Mouse (Mus musculus): ENCODE measurements around the gene Hapln1. TPM values are rescaled to one million over a fixed set of nuclear protein-coding genes. Genes with fewer than 3 reads are reported as not detected.

Hapln1 gene
- polyA plus RNA-seq, 1 experiment from 2014 or later: 2.8 TPM

DNA sequence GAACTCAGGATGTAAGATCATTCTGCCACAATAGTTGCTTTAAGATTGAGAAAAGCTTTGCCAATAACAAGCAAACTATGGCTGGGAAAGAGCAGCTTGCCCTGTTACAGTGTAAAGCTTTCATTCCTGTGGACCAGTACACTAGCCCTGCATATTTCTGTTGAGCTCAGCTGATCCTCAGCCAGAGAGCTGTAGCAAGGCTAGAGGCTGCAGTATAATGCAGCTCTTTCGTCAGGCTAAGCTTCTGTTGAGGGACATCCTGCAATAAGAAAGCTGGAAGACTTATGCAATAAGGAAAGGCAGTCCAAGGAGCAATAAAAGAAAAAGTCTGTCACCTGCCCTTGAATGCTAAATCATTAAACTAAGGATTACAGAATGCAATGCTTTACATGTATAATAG is 45.5 kb downstream of the Hapln1 start:
- 43% methylated on average over 1 of the region's 1 CpGs for WGBS
- H3K9ac ChIP-seq (ENCODE audit: low read depth, low read length): no peak overlapping the region
- no peak for ATAC-seq (replicated peaks; ENCODE audit: low FRiP score, low read depth)
- no peaks in the 10 kb centered on the region for H3K4me1 ChIP-seq (replicated peaks; ENCODE audit: insufficient read depth, low read length)
- H3K4me2 ChIP-seq (ENCODE audit: low read length): peak overlapping the region; percentile 11
- H3K9me3 ChIP-seq (replicated peaks; ENCODE audit: low read length): no peaks in the 10 kb centered on the region
- no peak for TF ChIP-seq CTCF (IDR thresholded peaks at IDR 0.05; ENCODE audit: low read depth)
- DNase-seq (ENCODE audit: low spot score): peak; percentile 59
- H3K27ac ChIP-seq: no peak overlapping the region
- H3K4me3 ChIP-seq (replicated peaks; ENCODE audit: low read depth, low read length): no peak overlapping the region
- no peaks in the 10 kb centered on the region for H3K36me3 ChIP-seq (ENCODE audit: insufficient read depth, low read length)
- no peaks in the 10 kb centered on the region for H3K27me3 ChIP-seq (ENCODE audit: insufficient read depth, low read length)

DNA sequence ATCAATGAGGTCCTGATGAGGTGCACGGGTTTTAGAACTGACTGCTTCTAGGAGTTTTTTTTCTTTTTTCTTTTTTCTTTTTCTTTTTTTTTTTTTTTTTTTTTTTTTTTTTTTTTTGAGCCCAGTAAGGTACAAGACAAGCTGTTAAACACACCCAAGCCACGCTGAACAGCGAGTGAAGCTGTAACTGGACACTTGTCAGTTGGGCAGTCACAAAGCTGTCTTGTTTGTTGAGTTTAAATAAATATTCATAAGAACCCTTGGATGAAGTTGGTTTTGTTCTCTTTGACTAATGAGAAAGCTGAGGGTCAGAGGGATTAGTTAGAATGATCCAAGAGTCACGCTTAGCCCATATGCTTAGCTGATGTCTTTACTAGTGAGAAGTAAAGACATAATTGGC is 55.5 kb downstream of the Hapln1 start:
- H3K4me3 ChIP-seq (replicated peaks; ENCODE audit: low read depth, low read length): no peak overlapping the region
- H3K9ac ChIP-seq (ENCODE audit: low read depth, low read length): no peak overlapping the region
- no peaks in the 10 kb centered on the region for H3K36me3 ChIP-seq (ENCODE audit: insufficient read depth, low read length)
- no peak for ATAC-seq (replicated peaks; ENCODE audit: low FRiP score, low read depth)
- H3K4me2 ChIP-seq (ENCODE audit: low read length): no peak overlapping the region
- no peak for DNase-seq (ENCODE audit: low spot score)
- WGBS: 80% methylated on average over 4 of the region's 4 CpGs
- no peak overlapping the region for H3K27ac ChIP-seq
- no peaks in the 10 kb centered on the region for H3K9me3 ChIP-seq (replicated peaks; ENCODE audit: low read length)
- no peak for TF ChIP-seq CTCF (IDR thresholded peaks at IDR 0.05; ENCODE audit: low read depth)
- no peaks in the 10 kb centered on the region for H3K27me3 ChIP-seq (ENCODE audit: insufficient read depth, low read length)
- H3K4me1 ChIP-seq (replicated peaks; ENCODE audit: insufficient read depth, low read length): no peaks in the 10 kb centered on the region

DNA sequence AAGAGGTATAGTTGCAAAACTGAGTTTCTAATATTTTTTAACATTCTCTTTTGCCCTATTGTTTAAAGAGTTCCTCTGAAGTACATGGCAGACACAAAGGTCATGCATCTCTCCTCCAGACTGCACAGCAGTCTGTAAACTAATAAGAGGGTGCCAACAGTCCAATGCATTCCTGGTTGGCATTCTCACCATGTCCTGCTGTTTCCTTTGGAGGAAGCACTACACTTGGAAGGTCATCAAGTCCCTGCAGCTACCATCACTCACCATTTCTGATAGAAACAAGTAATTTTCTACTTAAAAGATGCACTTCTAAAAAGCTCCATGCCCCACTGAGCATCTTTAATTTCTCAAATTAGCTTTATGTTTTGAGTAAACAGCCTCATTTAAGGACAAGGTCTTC is 57.8 kb downstream of the Hapln1 start:
- no peak overlapping the region for H3K9ac ChIP-seq (ENCODE audit: low read depth, low read length)
- no peaks in the 10 kb centered on the region for H3K9me3 ChIP-seq (replicated peaks; ENCODE audit: low read length)
- H3K4me2 ChIP-seq (ENCODE audit: low read length): no peak overlapping the region
- H3K27ac ChIP-seq: no peak overlapping the region
- no peak overlapping the region for H3K4me3 ChIP-seq (replicated peaks; ENCODE audit: low read depth, low read length)
- H3K27me3 ChIP-seq (ENCODE audit: insufficient read depth, low read length): no peaks in the 10 kb centered on the region
- H3K4me1 ChIP-seq (replicated peaks; ENCODE audit: insufficient read depth, low read length): no peaks in the 10 kb centered on the region
- DNase-seq (ENCODE audit: low spot score) (no peak), ATAC-seq (replicated peaks; ENCODE audit: low FRiP score, low read depth) (no peak)
- no peaks in the 10 kb centered on the region for H3K36me3 ChIP-seq (ENCODE audit: insufficient read depth, low read length)
- TF ChIP-seq CTCF (IDR thresholded peaks at IDR 0.05; ENCODE audit: low read depth): no peak

DNA sequence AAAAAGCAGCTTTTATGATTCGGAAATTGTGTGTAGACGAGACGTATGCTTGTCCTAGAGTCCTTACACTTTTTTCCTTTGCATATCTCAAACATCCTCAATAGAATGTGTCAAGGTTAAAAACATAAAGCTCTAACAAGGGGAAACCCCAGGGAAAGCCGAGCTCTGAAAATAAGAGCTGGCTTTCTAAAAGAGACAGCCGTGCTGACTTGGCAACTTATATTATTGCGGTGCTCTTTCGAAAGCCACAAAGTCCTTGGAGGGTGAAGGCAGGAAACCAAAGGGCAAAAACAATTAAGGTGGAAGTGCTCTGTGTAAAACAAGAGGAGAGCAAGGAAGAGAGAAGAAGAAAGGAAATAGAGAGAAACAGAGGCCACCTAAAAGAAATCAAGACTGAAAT is 60.9 kb downstream of the Hapln1 start:
- DNase-seq (ENCODE audit: low spot score) (no peak), ATAC-seq (replicated peaks; ENCODE audit: low FRiP score, low read depth) (no peak)
- Histone ChIP-seq H3K27ac (no peak overlapping the region), H3K4me2 (ENCODE audit: low read length) (no peak overlapping the region), H3K4me1 (replicated peaks; ENCODE audit: insufficient read depth, low read length) (no peaks in the 10 kb centered on the region), H3K4me3 (replicated peaks; ENCODE audit: low read depth, low read length) (no peak overlapping the region), H3K9me3 (replicated peaks; ENCODE audit: low read length) (no peaks in the 10 kb centered on the region), H3K9ac (ENCODE audit: low read depth, low read length) (no peak overlapping the region), H3K27me3 (ENCODE audit: insufficient read depth, low read length) (no peaks in the 10 kb centered on the region), H3K36me3 (ENCODE audit: insufficient read depth, low read length) (no peaks in the 10 kb centered on the region)
- WGBS: 56% methylated on average over 7 of the region's 7 CpGs
- TF ChIP-seq CTCF (IDR thresholded peaks at IDR 0.05; ENCODE audit: low read depth): no peak

DNA sequence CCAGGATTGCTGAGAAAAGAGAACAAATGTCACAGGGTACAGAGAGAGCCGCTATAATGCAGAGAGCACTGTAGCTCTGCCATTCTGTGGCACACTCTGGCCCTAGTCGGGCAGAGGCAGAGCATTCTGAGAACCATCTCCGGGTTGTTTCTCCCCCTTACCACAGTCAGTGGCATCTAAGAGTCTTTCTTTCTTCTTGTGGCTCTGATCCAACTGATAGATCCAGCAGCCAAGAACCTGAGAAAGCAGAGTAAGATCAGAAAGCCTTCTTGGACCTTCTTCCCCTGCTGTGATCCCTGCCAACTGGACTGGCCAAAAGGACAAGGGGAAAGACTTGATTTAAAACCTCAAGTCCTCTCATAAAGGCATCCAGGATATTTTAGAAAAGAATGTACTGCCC is 63.7 kb downstream of the Hapln1 start:
- Histone ChIP-seq H3K9me3 (replicated peaks; ENCODE audit: low read length) (no peaks in the 10 kb centered on the region), H3K36me3 (ENCODE audit: insufficient read depth, low read length) (no peaks in the 10 kb centered on the region), H3K9ac (ENCODE audit: low read depth, low read length) (no peak overlapping the region), H3K4me3 (replicated peaks; ENCODE audit: low read depth, low read length) (no peak overlapping the region), H3K4me2 (ENCODE audit: low read length) (no peak overlapping the region), H3K27me3 (ENCODE audit: insufficient read depth, low read length) (no peaks in the 10 kb centered on the region), H3K4me1 (replicated peaks; ENCODE audit: insufficient read depth, low read length) (no peaks in the 10 kb centered on the region), H3K27ac (no peak overlapping the region)
- ATAC-seq (replicated peaks; ENCODE audit: low FRiP score, low read depth) (no peak), DNase-seq (ENCODE audit: low spot score) (no peak)
- 90% methylated on average over 3 of the region's 3 CpGs for WGBS
- TF ChIP-seq CTCF (IDR thresholded peaks at IDR 0.05; ENCODE audit: low read depth): no peak

DNA sequence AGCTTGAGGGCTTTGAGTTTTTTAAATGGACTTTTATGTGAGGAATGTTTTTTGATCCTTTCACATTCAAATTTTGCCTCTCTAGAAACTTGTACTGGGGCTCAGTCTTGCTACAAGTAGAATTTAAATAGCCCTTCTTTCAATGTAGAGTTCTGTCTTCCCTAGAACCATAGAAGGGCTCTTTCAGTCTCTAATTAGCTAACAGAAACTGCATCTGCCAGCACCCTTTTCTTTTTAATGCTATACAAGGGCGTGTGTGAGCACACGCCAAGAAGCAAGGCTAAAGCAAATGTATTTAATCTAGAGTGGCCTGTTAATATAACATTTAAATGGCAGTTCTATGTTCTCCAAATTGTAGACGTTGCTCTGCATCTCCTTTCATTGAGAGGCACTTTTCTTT is 67.8 kb downstream of the Hapln1 start:
- Histone ChIP-seq H3K4me2 (ENCODE audit: low read length) (no peak overlapping the region), H3K27ac (no peak overlapping the region), H3K4me3 (replicated peaks; ENCODE audit: low read depth, low read length) (no peak overlapping the region), H3K36me3 (ENCODE audit: insufficient read depth, low read length) (no peaks in the 10 kb centered on the region), H3K4me1 (replicated peaks; ENCODE audit: insufficient read depth, low read length) (no peaks in the 10 kb centered on the region), H3K9me3 (replicated peaks; ENCODE audit: low read length) (no peaks in the 10 kb centered on the region), H3K27me3 (ENCODE audit: insufficient read depth, low read length) (no peaks in the 10 kb centered on the region), H3K9ac (ENCODE audit: low read depth, low read length) (no peak overlapping the region)
- no peak for TF ChIP-seq CTCF (IDR thresholded peaks at IDR 0.05; ENCODE audit: low read depth)
- 83% methylated on average over 3 of the region's 3 CpGs for WGBS
- ATAC-seq (replicated peaks; ENCODE audit: low FRiP score, low read depth): no peak
- DNase-seq (ENCODE audit: low spot score): no peak

DNA sequence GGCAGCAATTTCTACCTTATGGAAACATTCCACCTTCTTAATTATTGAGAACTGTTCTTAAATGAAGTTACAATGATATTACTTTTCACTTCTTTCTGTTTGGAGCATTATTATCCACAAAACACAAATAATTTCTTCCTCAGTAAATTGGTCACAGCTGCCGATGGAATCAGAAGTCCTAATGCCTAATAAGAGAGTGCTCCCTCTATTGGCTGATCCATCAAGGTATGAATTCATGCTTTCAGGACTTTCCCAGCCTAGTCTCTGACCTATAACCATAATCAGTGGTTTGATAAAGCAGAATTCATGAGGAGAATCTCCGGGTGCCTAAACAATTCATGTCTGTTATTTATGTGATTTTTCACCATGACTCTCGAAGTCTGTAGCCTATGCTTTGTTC is 79.5 kb downstream of the Hapln1 start:
- TF ChIP-seq CTCF (IDR thresholded peaks at IDR 0.05; ENCODE audit: low read depth): peak; percentile 21; the same call in 1 of the 2 replicates
- Histone ChIP-seq H3K9me3 (replicated peaks; ENCODE audit: low read length) (no peaks in the 10 kb centered on the region), H3K27ac (no peak overlapping the region), H3K9ac (ENCODE audit: low read depth, low read length) (no peak overlapping the region), H3K27me3 (ENCODE audit: insufficient read depth, low read length) (no peaks in the 10 kb centered on the region), H3K36me3 (ENCODE audit: insufficient read depth, low read length) (no peaks in the 10 kb centered on the region), H3K4me3 (replicated peaks; ENCODE audit: low read depth, low read length) (no peak overlapping the region), H3K4me1 (replicated peaks; ENCODE audit: insufficient read depth, low read length) (no peaks in the 10 kb centered on the region), H3K4me2 (ENCODE audit: low read length) (no peak overlapping the region)
- ATAC-seq (replicated peaks; ENCODE audit: low FRiP score, low read depth) (no peak), DNase-seq (ENCODE audit: low spot score) (no peak)
- 83% methylated on average over 3 of the region's 3 CpGs for WGBS

Data from kidney, postnatal 0 days (tissue).